Mouse (Mus musculus) thymus, adult 2 months (tissue): ENCODE results near the gene Mr1.

ENCODE experiments used
- CTCF ChIP-seq: fragments of 200-500 bp; IDR thresholded peaks from 2 replicates; pipeline ENCODE4 v1.5.1; 2012; ENCODE audit warnings: mild to moderate bottlenecking, control low read depth, low read length, moderate library complexity, borderline replicate concordance; ENCODE audit not compliant: control insufficient read depth, poor library complexity, insufficient read depth; ENCODE audit errors: extremely low read depth
- POLR2A ChIP-seq: fragments of 200-500 bp; IDR thresholded peaks from 2 replicates; pipeline ENCODE4 v1.6.1; 2012; ENCODE audit warnings: mild to moderate bottlenecking, low read length, control low read depth, moderate library complexity; ENCODE audit not compliant: control insufficient read depth, poor library complexity, insufficient read depth; ENCODE audit errors: extremely low read depth

- TF ChIP-seq POLR2A (no peak; the same call in 1 of the 2 replicates), CTCF (no peak)
These were observed 63.0 kb downstream of the Mr1 start for GRCm38 (mm10) chr1:155083271-155084265.
